Mouse (Mus musculus) cerebellum, postnatal 25 days (tissue): ENCODE measurements around the gene Emilin1.

Source experiments
- DNase-seq, 2 experiments: peaks; one replicate each; pipeline ENCODE4 v3.0.0; 2021; ENCODE audit warnings: mixed read lengths in 2 of 2

The Emilin1 gene

DNA sequence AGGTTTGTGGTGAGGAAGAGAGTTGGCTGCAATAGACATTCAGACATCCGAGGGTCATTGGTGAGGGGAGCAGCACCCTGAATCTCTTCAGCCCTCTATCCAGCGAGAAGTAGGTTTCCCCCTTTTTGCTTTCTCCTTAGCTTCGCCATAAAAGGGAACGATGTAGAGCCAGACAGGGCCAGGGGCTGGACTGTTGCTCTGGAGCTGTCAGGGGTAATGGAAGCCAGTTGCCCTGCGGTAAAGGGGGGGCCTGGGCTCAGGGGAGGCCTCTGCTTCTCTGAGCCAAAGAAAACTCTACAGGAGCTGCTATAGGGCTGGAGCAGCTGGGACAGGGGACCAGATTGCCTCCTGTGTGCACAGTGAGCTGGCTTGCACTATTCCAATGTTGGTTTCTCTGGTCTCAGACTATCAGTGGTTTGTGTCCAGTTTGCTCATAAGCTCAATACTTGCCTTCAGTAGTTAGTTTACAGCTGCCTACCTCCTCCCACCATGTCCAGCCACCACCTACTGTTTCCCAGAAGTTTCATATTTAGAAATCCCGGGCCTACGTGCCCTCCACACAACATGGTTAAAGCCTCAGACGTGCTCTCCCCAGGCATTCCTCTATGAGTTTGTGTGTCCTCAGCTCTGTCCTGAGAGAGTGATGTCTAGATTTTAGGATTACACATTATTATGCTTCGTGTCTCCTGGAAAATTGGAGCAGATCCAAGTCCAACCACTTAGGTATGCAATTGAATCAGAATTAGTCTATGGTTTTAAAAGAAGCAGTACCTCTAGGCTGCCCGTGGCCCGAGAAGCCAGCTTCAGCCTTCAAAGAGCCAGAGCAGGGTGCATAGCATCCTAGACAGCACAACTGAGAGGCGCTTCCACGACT lies 4.5 kb upstream of the Emilin1 start:
- DNase-seq = no peak

DNA sequence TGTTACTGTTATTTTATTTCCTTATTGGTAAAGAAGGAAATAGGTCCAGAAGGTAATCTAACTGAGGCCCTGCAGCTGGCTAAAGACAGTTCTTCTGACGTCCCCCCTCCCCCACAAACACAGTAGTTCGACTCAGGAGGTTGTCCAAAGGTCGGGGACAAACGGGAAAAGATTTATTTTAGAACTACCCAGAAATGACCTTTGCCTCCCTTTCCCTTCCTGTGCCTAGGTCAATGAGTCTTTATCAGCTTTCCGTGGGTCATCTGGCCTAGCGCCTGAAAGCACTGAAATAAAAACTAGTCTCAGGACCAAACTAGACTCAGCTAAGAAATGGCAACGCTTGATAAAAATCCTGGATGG lies 3.9 kb upstream of the Emilin1 start:
- DNase-seq = no peak

DNA sequence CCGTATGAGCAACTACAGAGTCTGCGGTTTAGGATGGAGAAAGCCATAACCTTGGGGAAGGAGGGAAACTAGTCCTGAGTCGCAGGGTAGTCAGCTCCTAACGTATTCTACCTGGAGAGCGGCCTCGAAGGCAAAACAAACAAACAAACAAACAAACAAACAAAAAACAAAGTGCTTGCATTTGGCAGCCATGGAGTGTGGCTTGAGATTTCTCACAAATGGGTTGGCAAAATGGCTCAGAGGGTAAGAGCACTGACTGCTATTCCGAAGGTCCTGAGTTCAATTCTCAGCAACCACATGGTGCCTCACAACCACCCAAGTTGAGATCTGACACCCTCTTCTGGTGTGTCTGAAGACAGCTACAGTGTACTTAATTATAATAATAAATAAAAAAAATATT lies 3.3 kb upstream of the Emilin1 start:
- no peak for DNase-seq

DNA sequence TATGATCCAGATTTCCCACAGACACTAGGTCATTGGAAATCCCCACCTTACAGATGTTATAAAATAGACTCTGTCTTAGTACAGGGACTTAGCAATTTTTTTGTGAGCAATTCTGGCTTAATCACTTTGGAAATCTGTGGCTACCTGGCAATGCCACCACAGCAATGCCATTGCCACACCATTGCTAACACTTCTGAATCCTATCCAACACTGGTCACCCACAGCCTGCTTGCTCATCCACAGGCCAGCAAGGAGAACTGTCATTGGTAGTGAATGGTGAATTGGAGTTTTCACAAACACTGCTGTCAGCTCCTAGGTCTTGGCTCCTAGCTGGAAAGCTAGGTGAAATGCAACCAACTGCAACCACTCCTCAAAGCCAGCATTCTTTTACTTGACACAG lies 2.7 kb upstream of the Emilin1 start:
- DNase-seq = no peak

DNA sequence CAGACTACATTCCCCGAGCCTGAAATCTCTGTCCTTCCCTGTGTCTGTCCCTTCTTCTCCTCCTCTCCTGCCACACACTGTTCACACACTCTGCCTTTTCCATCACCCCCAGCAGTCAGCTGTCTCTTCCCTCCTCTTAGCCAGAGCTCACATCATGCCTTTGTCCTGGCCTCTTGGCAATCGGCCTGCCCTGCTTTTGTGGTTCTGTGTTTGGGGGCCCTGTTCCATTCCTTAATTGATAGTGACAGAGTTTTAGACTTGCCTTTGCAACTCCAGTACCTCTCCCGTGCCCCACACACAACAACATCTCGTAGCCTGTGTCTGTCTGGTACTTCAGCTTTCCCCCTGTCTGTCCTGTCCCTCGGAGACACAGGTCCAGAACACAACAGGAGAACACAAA lies 1.0 kb upstream of the Emilin1 start:
- no peak for DNase-seq

DNA sequence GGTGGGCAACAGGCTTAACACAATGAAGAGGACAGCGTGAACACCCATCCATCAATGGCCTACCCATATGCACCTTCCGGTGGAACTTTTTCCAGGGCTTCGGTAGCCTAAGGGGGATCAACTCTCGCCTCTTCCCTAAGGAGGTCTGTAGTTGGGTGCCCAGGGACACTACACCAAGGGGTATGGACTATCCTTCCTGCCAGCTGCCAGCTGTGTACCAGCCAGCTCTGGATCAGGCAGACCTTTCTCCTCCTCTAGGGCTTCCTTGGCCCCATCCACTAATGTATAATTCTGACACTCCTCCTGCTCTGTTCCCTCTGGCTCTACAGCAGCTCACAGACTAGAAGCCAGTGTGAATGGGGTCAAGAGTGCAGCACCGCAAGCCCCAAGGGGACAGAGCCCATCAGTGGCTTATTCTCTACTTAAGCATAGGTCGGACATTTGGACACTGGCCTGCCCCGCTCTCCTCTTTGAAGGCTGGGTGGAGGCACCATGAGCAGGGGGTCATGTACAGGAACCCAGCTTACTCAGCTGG lies 966 bp downstream of the Emilin1 start:
- no peak for DNase-seq

DNA sequence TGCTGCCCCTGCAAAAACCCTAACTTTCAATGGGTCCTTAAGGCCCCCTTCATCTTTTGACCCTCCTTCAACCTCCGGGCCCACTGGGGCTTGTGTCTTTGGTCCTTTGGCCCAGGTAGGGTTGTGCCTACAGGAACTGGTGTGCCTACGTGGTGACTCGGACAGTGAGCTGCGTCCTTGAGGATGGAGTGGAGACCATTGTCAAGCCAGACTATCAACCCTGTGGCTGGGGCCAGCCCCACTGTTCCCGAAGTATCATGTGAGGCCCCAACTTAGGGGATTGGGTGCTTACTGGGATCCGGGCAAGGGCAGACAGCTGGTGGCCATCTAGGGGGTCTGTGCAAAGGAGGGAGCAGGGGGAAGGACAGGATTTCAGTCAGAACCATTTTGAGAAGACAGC lies 1.6 kb downstream of the Emilin1 start:
- DNase-seq = no peak

DNA sequence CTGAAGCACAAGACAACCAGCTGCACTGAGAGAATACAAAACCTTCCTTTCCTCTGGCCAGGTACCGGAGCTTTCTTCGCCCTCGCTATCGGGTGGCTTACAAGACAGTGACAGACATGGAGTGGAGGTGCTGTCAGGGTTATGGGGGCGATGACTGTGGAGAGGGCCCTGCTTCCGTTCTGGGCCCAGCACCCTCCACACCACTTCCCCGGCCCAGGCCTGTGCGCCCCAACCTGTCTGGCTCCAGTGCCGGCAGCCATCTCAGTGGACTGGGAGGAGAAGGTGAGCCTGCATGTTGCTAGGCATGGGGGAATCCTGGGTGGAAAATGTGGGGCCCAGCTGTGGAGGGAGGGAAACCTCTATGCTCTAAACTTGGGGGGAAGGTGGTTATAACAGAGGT lies 2.3 kb downstream of the Emilin1 start:
- DNase-seq = no peak

DNA sequence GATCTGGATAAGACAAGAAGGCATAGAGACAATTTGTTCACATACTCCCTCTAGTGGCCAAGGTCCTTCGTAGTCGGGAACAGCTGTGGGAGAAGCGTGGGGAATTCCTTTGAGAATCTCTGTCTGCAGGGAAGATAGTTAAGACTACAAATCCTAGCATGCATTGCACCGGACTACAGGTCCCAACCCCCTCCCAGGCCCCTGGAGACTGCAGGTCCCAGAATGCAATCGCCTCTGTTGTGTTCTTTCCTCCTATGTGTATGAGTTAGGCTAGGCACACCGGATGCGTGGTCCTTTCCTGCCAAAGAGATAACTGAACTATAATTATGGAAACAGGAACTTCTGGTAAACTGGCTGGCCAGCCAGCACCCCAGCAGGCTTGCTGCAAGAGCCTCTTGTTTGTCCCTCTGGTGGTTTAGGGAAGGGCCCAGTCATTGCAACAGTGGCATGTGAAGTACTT lies 2.8 kb downstream of the Emilin1 start:
- DNase-seq = peak; percentile 81 to 86

DNA sequence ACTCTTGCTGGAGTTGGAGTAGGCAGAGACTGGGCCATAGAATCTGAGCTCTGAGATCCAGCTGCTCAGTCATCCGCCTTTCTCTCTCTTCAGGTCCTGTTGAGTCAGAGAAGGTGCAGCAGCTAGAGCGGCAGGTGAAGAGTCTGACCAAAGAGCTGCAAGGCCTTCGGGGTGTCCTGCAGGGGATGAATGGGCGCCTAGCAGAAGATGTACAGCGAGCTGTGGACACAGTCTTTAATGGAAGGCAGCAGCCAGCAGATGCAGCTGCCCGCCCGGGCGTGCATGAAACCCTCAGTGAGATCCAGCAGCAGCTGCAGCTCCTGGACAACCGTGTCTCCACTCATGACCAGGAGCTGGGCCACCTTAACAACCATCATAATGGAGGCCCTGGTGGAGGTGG lies 3.6 kb downstream of the Emilin1 start:
- no peak for DNase-seq

DNA sequence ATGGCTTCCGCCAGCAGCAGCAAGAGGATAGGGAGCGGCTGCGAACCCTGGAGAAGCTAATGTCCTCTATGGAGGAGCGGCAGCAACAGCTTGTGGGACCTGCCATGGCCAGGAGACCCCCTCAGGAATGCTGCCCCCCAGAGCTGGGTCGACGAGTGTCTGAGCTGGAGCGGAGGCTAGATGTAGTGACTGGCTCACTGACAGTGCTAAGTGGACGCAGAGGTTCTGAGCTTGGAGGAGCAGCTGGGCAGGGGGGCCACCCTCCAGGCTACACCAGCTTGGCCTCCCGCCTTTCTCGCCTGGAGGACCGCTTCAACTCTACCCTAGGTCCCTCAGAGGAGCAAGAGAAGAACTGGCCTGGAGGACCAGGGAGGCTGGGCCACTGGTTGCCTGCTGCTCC lies 4.1 kb downstream of the Emilin1 start:
- DNase-seq = no peak

DNA sequence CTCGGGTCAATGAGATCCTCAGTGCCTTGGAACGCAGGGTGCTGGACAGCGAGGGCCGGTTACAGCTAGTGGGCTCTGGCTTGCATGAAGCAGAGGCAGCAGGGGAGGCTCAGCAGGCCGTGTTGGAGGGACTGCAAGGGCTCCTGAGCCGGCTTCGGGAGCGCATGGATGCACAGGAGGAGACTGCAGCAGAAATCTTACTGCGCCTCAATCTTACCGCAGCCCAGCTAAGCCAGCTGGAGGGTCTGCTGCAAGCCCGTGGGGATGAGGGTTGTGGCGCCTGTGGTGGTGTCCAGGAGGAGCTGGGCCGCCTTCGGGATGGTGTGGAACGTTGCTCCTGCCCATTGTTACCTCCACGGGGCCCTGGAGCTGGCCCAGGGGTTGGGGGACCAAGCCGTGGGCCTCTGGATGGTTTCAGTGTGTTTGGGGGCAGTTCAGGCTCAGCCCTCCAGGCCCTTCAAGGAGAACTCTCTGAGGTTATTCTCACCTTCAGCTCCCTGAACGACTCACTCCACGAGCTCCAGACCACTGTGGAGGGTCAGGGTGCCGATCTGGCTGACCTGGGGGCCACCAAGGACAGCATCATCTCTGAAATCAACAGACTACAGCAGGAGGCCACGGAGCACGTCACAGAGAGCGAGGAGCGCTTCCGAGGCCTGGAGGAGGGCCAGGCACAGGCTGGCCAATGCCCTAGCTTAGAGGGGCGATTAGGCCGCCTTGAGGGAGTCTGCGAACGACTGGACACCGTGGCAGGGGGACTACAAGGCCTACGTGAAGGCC lies 4.9 kb downstream of the Emilin1 start:
- DNase-seq = no peak

DNA sequence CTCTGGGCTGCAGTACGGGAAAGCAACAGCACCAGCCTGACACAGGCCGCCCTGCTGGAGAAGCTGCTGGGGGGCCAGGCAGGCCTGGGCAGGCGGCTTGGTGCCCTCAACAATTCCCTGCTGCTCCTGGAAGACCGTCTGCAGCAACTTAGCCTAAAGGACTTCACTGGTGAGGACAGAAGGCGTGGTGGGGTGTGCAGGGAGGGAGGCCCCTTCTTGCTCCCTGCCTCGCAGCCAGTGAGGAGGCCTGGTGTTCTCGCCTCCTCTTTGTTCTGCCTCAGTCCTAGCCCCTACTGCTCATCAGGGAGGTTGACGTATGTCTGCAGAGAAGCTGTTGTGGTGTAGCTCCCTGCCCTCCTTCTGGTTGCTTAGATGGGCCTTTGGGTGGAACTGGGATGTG lies 5.5 kb downstream of the Emilin1 start:
- no peak for DNase-seq

DNA sequence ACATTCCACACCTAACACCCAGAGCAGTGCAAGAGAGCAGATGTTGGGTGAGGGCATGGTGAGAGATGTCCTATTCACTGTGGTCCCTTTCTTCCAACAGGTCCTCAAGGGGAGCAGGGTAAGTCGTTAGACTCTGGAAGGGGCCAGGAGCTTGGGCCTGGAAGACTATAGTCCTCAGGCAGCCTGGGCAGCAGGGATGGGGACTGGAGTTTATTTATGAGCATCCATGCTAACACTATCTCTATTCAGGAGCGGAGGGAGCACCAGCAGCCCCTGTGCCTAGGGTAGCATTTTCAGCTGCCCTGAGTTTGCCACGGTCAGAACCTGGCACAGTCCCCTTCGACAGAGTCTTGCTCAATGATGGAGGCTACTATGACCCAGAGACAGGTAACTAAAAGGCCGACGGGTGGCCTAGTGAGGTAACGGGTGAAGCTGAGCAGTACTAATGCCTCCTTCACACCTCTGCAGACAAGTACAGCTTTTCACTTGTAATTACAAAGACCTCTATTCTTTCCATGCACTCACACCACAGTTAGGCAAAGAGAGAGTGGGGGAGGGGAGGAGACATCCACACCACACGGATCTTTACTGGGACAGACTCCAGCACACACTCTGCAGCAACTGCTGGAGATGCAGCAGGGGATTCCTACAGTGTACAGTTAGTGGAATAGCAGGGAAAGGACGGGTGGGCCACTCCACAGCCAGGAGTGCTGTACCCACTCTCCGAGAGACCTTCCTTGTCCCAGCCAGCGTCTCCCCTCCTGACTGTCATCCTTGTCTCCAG lies 6.8 kb downstream of the Emilin1 start:
- no peak for DNase-seq

DNA sequence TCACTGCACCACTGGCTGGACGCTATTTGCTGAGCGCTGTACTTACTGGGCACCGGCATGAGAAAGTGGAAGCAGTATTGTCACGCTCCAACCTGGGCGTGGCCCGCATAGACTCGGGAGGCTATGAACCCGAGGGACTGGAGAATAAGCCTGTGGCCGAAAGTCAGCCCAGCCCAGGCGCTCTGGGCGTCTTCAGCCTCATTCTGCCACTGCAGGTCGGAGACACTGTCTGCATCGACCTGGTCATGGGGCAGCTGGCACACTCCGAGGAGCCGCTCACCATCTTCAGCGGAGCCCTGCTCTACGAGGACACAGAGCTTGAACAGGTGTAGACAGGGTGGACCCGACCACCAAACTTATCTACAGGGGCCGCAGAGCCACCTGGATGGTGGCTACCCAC lies 7.4 kb downstream of the Emilin1 start:
- DNase-seq = peak in 1 of 2 experiments; percentile 25

DNA sequence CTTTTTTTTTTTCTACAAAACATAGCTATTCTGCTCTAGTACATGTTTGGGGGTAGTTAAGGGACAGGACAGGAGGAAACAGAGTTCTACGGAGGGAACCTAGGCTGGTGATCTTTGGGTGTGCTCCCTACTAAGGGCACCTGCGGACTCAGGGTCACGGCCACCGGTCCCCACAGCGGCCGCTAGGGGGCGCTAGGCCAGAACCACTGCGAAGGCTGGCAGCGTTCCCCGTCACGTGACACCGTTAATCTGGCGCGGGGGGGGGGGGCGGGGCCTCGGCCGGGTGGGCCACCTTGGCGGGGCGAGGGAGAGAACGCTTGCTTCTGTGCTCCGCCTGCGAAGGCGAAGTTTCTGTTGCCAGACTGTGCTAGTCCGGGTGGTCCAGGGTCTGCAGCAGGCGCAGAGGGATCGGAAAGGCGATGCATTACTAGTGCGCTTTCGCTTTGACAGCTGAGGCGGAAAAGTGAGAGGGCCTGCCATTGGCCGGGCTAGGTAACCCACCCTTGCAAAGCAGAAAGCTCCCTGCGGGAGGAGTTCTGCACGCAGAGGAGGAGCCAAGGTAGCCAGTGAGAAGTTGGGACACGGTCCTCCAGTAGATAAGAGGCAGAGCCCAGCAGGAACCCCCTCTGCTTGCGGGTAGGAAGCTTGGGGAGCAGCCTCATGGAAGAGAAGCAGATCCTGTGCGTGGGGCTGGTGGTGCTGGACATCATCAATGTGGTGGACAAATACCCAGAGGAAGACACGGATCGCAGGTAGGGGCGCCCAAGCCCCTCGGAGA lies 8.2 kb downstream of the Emilin1 start, which contains the start of gene Khk:
Gene Khk (plus strand): TSS at position 176 of the 778 bp plus-strand sequence.
- DNase-seq = peak; percentile 95 to 98

DNA sequence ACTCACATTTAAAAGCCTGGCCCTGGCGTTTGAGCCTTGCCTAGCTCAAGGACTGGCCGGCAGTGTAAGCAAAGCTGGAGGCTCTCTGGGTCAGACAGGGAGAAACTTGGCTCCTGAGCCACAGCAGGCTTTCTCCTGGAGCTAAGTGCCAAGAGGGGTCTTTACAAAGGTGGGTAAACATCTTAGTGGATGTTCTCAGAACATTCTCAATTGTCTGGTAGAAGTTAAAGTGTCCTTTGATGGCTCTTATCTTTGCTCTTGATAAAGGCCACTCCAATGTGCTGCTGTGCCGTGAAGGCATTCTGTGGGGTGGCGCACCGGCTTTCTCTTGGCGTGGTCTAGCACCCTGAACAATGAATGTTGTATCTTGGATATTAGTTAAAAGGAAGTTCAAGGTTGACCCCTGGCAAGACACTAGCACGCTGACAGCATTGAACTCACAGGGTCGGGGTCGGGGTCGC lies 9.4 kb downstream of the Emilin1 start:
- DNase-seq = peak in 1 of 2 experiments; percentile 22

DNA sequence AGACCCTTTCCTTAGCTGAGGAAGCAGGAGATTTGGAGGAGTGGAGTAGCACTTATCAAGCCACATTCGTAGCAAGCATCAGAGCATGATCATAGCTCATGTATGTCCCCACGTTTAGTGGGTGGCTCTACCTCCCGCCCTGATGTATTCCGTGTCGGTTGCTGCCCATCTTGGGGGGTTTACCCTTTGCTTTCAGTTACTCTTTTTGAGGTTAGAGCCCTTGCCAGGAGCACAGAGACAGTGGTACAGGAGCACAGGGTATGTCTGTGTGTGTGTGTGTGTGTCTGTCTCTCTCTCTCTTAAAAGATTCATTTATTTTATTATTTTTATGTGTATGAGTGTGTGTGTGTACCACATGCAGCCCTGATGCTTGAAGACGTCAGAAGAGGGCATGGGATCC lies 9.9 kb downstream of the Emilin1 start:
- no peak for DNase-seq

DNA sequence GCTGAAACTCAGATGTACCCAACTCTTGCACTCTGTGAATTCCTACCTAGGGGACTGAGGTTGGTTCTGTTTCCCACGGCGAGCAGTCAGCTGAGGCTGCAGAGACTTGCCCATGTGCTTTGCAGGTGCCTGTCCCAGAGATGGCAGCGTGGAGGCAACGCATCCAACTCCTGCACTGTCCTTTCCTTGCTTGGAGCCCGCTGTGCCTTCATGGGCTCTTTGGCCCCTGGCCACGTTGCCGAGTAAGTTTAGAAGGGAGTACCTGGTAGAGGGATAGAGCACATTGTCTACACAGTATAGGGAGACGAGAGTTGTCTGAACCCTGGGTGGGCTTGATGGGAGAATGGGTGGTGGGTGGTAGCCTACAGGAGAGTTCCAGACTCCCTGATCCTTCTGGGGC lies 11.4 kb downstream of the Emilin1 start:
- DNase-seq = no peak

DNA sequence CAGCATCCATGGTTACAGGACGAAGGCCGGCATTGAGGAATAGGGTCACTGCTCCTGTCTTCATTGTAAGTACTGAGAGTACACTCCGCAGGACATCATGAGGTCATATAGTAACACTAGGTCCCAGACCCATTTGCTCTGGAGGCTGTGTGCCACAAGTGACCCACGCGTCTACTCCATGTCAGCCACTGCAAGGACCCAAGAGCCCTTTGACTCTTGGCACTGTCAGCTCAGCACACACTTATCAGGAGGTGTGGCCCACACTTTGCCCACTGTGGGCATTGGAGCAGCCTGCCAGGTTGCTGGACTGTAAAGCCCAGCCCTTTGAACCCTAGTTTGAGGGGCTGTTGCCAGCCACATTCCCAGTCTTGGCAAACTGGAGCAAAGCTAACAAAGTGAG lies 12.0 kb downstream of the Emilin1 start:
- no peak for DNase-seq

DNA sequence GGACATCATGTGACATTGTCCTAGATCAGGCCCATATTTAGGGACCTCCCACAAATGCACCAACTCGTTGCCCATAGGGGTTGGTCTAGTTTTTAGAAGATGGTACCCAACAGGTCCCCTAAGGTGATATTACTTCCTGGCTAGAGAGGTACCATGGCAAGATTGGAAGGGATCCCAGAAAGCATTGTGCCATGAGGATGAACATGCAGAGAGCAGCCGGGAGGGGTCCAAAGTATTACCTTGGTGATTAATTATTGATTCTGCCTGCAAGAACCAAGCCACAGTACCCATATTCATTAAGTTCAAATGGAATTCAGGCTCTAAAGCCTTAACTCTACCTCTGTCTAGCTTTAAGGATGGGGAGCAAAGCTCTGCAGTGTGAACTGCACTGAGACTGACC lies 12.9 kb downstream of the Emilin1 start:
- DNase-seq = no peak

DNA sequence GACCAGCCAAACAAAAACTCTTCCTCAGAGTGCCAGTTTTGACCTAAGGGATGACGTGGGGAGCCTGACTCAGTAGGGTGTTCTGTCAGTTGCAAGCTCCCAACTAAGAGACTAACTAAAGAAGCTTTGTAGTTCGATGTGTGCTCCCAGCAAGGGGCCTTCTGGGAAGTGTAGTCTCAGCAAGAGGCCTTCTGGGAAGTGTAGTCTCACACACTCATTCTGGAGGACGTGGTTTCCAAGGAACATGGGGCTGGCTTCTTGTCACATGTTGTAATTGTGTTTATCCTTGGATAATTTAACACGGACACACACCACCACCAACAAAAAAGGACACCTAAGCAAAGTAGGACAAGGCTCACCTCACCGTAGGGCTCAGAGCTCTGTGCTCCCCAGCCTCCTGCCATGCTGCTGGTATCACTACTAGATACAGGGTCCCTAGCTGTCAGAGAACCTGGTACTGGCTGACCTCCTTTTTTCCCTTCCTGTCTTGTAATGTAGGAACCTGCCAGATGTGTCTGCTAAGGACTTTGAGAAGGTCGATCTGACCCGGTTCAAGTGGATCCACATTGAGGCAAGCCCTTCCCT lies 14.8 kb downstream of the Emilin1 start:
- DNase-seq = peak in 1 of 2 experiments; percentile 56
